Mouse (Mus musculus): ENCODE data around the gene Rab29.
"Not testable (repeated sequence)": the region's sequence is repeated elsewhere in the genome, so short reads cannot be mapped to it uniquely, and the experiment has no call there.

Gene Rab29

DNA sequence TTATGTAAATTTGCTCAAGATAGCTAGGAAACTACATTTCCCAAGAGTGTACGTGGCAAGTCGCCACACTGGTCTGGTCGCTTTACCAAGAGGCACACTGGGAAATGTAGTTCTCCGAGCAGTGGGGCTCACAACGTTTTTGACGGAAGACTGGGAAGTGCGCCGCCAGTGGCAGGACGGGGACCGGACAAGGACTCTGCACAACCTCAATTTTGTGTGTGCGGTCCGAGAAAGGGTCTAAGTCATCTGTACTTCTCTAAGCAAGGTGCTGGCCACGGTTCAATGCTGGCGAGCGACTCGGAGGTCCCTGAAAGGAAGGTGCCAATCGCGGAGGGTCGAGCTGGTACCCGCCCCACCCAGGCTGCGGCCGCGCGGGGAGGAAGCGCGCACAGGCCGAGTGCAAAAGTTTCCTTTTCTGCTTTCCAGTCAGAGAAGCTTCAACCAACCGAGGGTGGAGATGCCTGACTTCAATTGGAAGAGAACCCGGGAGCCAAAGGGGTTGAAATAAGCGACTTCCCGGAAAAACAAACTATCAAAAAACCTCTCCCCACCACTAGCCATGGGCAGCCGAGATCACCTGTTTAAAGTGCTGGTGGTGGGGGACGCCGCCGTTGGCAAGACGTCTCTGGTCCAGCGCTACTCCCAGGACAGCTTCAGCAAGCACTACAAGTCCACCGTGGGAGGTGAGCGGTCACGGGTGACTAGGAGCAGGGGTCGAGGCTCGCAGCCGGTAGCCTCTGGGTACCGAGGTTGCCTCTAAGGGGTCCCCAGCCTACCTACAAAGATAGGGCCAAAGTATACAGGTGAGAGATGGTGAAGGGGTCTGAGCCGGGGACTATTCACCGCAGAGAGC is at the start of gene Rab29:
TSS of gene Rab29 (plus strand) at position 132 of the 853 bp plus-strand sequence.
- in situ Hi-C loops (cut with MboI): no loop called here

DNA sequence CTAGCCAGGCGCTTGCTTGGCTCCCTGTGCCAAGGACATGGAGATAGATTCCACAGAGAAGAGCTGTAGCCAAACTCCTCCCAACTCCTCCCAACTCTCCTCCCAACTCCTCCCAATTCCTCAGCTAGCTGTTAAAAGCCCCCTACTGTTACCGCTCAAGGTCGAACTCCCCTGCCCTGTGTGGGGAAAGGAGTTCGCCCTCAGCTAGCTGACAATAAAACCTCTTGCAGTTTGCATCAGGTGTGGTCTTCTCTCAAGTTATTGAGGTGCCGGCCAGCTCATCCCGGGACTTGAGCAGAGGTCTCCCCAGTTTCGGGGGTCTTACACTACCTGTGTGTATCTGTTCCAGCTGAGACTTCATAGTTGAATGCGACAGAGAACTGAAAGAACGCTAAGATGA is 46.7 kb upstream of the Rab29 start:
- in situ Hi-C loops (cut with MboI): not testable (repeated sequence)

DNA sequence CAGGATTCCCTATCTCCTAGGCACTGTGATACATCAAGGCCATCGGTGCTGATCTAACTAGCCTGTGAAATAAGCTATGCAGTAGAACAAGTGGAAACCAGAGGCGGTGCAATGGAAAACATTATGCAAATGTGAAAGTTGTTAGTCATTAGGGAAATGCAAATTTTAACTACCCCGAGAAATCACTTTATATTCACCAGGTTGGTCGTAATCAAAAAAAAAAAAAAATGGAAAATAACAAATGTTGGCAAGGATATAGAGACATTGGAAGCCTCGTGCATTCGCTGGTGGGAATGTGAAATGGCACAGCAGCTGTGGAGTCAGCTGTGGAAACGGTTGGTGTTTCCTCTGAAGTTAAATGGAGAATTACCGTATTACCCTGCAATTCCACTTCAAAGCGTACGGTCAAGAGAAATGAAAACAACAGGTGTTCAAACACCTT is 46.1 kb upstream of the Rab29 start:
- in situ Hi-C loops (cut with MboI): no loop called here

DNA sequence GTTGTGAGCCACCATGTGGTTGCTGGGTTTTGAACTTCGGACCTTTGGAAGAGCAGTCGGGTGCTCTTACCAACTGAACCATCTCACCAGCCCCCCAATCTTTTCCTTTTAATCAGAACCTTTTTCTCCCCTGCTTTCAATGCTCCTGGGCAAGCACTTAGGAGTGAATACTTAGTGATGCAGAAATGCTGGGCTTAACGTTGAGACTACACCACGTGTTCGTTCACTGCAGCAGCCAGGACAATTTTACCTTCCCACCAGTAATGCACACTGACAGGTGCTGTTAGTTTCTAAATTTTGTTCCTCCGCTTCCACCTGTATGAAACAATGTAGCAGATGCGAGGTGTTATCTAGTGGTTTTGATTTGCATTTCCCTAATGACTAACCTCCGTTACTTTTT is 44.7 kb upstream of the Rab29 start:
- in situ Hi-C loops (cut with MboI): no loop called here

DNA sequence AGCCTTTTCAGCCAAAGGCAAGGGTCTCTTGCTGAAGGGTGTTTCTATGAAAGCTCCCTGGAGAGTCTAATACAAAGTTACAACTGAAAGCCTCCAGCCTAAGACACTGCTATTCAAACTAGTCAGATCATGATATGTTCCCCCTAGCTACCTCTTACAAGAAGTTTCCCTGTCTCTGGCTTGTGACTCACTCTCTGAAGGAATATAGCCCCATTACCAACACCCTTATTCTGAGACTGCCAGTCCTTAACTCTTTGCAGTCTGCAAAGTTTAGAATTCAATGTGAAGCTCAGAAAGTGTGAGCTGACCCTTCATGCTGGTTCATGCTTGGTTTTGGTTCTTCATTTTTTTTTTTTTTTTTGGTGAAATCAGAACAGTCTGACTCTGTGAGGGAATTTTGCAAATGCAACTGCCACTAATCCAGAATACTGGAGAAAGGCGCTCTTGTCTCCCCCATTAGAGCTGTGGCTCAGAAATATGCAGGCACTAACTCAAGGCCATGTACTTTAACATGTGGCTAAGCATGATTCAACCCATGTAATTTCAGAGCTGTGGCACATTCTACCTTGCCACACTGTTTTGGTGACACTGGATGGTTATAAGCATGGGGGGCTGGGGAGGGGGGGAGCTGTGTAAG is 44.0 kb upstream of the Rab29 start:
- in situ Hi-C loops (cut with MboI): no loop called here

DNA sequence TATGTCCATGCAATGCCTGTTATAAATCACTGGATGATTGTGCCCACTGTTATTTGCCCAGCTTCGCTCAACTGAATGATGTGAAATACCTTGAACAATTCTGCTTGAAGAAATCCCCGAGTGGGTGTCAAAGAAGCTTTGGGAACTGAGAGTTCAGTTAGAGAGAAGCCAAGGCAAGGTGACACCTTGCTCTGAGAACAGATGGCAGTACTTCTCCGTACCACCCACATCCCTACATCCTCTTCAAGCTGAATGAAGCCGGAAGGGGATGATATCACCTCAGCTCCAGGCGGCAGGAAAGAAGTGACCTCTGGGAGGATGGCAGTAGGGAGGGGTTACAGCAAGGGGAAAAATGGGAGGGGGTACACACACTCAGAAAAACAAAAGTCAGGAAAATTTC is 43.5 kb upstream of the Rab29 start:
- in situ Hi-C loops (cut with MboI): no loop called here

DNA sequence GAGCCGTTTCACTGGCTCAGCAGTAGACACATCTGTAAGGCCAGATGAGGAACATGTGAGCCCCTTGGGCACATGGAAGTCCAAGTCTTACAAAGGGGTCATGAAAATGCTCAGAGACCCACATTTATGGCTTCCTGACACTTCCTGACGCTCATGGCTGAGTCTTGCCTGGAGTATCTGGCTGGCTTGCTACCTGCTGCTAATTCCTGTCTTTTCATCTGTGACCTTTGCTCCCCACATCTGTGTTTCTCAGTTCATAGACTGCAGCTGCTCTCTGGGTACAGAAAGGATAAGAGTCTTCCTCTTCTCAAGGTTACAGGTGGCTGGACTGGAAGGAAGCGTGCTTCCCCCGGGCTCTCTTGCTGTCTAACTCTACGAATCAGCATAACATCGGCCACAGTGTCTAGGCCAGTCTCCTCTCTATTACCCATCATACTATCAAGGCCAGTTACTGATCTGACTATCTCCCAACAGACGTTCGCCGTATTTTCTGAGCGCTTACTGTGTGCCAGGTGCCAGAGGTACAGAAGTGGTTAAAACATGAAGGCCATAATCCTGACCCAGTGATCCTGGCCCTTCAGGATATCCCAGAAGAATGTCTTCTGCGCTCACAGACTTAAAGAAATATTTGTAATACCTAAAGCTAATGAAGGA is 42.4 kb upstream of the Rab29 start:
- in situ Hi-C loops (cut with MboI): no loop called here

DNA sequence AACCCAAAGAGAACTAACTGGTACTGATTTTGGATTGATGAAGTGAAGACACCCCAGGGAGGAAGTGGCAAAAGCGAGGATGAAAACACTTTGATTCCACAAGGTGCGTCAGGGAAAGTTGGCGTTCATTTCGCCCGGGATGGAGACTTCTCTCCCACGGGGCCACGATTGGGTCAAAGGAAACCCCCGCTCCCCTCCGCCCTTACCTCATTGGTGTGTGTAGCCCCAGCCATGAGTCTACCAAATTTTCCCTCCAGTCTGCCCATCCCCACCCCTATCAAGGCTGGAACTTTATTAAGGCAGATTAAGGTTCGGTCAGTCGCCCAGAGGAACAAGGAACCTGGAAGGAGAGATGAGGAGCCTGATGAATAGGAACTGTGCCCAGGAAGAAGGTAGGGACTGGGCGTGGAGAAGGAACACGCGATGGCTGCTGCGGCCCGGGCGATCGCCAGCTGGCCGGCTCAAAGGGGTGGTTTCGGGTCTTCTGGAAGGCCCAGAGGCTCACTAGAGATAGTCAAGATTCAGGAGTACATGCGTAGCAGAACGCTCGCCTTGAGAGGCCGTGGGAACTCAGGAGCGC is 39.7 kb upstream of the Rab29 start, which contains the start of gene Slc41a1:
TSS of gene Slc41a1 (plus strand) at position 287 of the 580 bp plus-strand sequence.
- in situ Hi-C loops (cut with MboI): no loop called here

DNA sequence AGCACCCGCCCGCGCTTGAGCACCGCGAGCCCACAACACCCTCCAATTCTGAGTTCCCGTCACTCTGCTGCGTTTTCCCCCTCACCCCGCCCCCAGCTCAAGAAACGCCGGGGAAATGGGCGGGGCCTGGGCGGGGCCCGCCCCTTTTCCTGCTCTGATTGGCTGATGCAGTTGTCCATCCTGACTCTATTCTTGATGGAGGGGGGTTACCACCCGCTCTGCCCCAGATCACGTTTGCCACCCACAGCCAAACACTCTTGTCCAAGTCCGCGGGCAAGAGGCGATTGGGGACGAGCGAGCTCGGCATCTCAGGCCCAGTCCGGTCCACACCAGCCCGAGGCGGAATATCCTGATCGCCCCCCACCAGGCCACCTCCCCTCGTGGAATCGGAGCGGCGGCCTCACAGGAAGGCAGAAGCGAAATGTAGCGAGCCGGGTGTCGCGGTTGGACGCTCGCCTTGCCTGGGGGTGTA is 39.2 kb upstream of the Rab29 start:
- in situ Hi-C loops (cut with MboI): no loop called here

DNA sequence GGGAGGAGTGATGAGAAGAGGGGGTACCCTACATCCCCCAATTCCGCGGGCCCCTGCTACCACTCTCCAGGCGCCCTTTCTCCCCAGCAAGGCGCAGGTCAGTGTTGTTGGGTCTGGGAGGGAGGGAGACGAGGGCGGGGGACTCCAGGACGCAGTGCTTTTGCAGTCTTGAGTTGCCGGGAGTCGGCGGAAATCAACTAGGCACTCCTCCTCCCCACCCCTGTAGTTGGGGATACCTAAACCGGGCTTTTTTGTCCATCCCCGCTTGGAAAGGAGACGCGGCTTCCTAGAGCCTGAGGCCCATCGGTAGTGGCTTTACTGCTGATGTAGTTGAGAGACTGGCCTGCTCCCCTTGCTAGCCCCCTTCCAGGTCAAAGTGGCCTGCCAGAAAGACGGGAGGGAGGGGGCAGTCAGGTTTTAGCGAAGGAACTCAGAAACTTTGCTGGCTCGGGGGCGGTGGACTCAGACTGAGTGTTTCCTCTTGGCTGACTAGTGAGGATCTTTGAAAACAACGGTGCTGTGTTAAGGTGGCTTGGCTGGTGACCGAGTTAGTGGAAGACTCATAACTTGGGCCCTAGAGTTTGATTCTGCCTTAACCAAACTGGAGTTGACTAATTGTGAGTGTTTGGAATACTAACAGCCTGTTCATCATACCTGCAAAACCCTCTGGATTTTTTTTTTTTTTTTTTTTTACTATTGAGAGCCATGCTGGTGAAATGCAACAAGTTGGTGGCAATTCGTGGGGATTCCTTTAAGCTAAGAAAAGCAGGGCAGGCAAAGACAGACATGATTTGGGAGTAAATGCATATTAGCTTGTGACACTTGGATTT is 38.5 kb upstream of the Rab29 start:
- in situ Hi-C loops (cut with MboI): no loop called here

DNA sequence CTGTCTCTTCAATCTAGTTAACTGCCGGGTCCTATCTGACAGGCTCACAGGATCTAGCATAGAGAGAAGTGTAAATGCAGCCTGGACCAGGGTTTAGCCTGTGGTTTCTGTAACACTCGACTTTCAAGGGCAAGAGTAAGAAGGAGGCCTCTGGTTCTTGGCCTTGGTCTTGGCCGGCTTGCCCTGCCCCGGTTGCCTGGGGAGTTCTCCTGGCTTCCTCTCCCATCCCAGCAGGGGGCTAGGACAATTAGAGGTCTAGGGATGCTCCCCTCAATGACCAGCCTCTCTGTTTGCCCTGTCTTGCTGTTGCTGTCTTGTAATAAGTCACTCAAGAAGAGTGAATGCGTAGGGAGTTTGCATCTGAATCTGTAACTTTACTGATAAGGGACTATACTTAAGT is 37.7 kb upstream of the Rab29 start:
- in situ Hi-C loops (cut with MboI): no loop called here

DNA sequence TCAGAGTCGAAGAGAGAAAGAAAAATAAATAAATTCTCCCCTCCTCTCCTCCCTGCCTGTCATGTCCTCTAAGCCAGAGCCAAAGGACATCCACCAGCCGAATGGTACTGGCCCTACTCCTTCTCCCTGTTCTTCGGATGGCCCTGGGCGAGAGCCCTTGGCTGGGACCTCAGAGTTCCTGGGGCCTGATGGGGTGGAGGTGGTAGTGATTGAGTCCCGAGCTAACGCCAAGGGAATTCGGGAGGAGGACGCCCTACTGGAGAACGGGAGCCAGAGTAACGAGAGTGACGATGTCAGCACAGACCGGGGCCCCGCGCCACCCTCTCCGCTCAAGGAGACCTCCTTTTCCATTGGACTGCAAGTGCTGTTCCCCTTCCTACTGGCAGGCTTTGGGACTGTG is 36.5 kb upstream of the Rab29 start:
- in situ Hi-C loops (cut with MboI): no loop called here

DNA sequence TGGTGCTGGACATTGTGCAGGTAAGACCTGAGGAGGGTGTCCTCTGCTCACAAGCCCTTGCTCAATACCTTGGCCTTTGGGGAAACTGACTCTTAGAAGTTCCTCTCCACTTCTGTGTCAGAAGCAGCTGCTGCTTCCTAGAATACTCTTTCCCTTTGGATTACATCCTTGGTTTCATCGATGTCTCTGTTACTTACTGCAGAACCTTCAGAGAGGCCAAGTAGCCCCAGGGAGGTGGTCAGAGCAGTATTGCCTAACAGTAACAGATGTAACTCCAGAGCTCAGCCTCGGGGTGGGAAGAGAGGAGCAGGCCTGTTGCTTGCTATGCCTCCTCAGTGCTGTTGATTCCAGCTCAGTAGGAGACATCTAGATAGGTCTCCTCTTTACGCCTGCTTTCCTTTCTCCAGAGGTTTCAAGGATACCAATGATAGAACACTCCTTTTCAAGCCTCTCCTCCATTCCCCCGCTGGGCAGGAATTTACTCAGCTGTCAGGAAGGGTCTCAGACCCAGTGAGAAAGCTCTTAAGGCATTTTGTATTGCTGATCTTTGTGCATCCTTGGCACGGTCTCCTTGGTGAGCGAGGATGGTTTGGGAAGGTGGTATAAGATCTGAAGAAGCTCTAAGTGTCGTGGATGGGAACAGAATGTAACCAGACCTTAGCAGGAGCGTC is 35.9 kb upstream of the Rab29 start:
- in situ Hi-C loops (cut with MboI): no loop called here

DNA sequence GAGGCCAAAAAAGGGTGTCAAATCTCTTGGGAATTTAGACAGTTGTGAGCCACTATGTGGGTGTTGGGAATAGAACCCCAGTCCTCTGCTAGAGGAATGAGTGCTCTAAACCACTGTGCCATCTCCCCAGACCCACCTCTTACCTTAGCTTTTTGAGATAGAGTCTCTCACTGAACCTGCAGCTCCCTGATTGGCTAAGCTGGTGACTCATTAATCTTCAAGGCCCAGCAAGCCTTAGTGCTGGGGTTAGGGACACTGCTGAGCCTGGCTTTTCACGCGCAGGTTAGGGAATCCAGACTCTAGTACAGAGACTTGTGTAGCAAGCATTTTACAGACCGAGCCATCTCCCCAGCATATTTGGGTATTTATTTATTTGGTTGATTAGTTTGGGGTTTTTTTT is 30.0 kb upstream of the Rab29 start:
- in situ Hi-C loops (cut with MboI): no loop called here

DNA sequence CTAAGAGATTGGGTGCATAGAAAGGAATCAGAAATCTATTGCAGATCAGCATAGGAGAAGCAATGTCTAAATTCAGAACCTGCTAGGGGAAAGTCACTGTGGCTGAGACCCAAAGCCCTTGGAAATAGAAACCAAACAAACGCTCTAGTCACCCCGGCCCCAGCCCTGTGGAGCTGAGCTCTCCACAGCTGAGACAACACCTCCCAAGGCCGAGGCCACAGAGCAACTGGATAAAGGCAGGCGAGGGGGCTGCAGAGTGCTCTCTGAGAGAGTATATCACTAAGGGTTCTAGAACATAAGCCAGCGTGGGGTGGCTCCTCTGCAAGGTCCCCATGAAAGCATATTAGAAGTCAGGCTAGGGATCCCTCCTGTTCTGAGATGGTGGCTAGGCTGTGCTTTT is 28.5 kb upstream of the Rab29 start:
- in situ Hi-C loops (cut with MboI): no loop called here

DNA sequence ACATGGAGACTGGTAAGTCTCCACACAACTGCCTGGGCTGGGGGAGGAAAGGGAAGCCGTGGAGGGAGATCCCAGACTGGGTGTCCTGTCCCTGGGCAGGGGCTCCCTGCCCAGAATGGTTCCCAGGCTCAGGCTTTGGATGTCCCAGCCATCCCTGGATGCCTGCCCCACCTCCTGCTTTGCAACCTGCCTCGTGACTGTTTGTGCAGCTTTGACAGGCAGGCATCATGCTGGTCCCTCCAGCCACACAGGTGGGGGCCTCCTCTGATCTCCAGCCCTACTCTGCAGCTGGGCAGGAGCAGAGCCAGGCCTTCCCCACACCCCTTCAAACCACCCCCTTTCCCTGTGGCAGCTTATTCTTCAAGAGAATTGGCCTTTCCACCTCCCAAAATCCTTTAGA is 27.7 kb upstream of the Rab29 start:
- in situ Hi-C loops (cut with MboI): no loop called here

DNA sequence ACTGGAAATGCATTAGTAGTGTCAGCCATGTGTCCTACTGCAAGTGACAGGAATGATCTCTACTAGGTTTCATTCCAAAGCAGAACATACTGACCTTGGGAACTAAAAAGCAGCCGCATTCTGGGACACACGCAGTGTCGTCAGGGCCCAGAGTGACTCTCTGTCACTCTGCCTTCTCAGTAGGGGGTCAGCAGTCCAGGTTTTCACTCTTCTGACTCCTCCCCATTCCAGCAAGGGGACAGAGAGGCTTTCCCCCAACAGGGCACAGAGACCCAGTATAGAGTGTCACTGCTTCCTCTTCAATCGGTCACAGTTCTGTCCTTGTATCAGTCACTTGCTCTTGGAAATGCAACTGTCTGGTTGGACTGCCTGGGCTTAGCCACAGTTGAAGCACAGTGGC is 24.8 kb upstream of the Rab29 start:
- in situ Hi-C loops (cut with MboI): no loop called here

DNA sequence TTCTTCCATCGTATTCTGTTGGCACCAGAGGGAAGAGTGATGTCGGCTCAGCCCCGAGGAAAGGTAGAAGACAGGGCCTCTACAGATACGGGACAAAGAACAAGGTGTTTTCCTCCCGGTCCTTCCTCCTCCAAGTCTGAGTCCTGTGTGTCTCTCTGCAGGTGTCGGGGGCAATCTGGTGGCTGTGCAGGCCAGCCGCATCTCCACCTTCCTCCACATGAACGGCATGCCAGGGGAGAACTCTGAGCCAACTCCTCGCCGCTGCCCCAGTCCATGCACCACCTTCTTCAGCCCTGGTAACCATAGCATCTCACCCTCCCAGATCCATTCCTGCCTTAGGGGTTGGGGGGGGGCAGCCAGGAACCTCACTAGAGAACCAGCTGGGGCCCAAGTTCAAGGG is 23.3 kb upstream of the Rab29 start:
- in situ Hi-C loops (cut with MboI): no loop called here

DNA sequence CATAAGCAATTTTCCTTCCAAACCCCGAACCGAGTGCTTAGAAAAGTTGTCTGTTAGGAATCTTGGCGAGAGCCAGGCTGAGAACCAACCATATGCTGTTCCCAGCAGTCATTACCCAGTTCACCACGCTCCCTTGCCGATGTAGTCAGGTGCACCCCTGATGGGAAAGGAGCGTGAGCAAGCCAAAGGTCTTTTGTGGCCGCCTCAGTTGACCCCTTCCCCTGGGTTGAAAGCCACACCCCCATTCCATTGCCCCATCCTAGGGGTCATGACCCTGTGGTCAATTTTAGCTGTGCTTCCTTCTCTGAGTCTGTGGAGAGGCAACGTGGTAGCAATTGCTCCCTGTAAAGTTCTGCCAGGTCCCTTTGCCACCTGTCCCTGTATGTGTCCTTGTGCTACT is 22.1 kb upstream of the Rab29 start:
- in situ Hi-C loops (cut with MboI): no loop called here

DNA sequence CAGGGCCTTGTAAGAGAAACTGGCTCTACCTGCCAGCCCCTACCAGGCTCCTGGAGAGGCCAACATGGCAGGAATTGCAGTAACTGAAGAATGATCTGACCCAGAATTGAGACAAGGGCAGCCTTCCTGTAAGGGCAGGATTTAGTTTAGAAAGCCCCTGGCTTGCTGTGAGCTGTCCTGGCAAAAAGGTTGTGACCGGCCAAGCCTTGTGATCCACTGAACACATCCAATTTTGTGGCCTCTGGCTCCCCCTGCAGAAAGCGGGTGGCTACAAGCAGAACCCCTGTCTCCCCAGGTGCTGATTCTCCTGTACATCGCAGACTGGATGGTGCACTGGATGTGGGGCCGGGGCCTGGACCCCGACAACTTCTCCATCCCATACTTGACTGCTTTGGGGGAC is 20.8 kb upstream of the Rab29 start:
- in situ Hi-C loops (cut with MboI): no loop called here

DNA sequence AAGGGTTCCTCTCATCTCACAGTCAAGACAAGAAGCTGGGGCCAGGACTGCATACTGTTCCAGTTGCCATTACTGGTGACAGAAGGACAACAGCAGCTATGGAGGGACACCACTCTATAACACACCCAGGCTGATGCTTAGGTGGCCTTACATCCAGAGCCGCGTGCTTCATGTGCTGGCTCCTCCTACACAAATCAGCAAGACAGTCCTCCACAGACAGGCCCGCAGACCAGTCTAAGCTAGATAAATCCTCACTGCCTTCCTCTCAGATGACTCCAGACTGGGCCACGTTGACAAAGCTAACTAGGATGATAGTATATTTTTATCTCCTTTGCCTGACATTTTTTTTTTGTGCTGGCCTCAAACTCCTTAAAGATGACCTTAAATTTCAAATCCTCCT is 5.2 kb upstream of the Rab29 start:
- in situ Hi-C loops (cut with MboI): no loop called here

All from mature B cell (primary cell).